Mouse (Mus musculus) right cerebral cortex, postnatal 14 days (tissue): Measurements from ENCODE around the gene Phf21b.
"Not testable (repeated sequence)": the region's sequence is repeated elsewhere in the genome, so short reads cannot be mapped to it uniquely, and the experiment has no call there.

ENCODE experiments used
- DNase-seq: peaks from one replicate; pipeline ENCODE4 v3.0.0; 2022

Phf21b gene

DNA sequence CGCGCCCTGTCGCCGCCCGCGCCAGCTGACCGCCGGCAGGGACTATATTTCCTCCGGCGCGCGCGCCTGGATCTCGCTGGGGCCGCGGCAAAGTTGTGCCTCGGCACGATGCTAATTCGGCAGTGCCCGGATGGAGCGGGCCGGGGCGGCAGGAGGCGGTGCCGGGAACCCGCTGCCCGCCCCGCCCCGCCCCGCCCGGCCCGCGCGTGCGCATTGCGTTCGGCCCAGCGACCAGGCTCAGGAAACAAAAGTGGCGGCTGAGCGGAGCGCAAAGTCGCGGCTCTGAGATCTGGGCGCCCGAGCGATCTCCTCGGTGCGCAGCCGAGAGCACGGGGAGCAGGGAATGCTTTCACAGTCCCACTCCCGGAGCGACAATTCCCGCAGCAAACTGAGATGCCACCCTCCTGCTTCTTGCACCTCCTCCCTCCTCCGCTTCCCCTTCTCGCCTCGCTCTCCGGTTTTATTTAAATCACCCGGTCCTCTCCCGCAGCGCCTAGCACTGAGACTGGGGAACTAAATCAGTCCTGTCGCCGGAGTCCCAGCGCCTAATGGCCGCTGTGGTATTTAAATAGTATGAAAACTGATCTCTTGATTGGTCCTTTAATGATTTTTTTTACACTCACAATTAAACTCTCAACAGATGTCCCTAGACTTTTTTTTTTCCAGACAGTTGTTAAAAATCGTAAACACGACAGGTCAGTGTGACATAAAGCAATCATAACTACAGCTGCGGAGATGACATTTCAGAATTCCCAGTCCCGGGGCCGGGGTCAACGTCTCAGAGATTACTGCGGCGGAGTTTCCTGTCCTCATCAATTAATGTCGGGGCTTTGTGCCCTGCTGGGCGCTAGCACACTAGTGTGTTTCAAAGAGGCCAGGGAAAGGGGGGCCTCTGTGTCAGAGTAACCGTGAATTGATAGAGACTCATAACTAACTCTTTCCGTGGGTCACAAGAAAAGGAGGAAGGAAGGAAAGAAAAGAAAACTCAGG, at the start of gene Phf21b:
Phf21b (minus strand) TSS at position 44 of the 990 bp plus-strand sequence.
- peak; percentile 91 for DNase-seq

DNA sequence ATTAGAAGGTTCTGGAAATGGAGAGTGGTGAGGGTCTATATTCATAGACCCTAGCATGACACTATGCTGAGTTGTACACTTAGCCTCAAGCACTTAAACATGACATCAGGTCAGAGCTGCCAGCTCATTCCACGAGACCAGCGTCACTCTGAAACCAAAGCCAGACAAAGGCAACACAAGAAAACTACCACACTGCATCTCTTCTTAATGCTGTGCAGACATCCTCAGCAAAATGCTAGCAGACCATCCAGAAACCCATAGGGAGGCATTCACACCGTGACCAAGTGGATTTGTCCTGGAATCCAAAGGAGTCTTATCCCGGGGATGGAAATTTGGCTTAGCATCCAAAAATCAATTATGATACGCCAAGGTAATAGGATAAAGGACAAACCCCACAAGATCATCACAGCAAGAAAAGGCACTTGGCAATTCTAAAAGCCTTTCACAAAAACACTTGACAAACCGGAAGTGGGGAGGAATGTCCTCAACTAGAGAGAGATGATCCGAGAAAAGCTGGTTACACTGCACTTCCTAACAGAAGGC, 48.1 kb upstream of the Phf21b start:
- no peak for DNase-seq

DNA sequence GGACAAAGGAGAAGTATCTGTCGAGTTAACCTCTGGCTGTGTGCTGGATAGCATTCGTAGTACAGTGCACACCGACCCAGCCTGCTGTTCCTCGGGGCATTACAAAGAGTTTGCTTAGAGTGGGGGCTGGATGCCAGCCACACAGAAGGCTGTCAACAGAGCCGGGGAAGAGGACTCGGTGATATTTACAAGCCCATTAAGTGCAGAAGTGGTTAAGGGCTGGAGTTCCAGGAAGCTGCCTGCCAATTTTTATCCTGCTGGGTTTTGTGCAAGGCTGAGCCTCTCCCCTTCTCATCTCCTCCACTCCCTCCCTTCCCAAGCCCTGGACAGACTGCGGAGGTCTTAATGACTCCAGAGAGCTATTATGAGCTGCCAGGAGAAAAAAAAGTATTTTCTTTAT, 42.2 kb upstream of the Phf21b start:
- DNase-seq: no peak

DNA sequence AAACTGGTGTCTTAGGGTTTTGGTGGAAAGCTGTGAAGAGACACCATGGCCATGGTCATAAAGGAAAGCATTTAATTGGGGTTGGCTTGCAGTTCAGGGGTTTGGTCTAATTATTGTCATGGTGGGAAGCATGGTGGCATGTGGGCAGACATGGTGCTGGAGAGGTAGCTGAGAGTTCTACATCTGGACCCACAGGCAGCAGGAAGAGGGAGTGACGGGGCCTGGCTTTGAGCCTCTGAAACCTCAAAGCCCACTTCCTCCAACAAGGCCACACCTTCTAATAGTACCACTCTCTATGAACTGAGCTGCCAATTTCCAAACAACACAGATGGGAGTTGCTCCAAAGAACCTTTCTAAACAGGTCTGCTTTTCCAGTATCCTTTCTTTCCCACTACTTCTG, 40.8 kb upstream of the Phf21b start:
- DNase-seq: no peak

DNA sequence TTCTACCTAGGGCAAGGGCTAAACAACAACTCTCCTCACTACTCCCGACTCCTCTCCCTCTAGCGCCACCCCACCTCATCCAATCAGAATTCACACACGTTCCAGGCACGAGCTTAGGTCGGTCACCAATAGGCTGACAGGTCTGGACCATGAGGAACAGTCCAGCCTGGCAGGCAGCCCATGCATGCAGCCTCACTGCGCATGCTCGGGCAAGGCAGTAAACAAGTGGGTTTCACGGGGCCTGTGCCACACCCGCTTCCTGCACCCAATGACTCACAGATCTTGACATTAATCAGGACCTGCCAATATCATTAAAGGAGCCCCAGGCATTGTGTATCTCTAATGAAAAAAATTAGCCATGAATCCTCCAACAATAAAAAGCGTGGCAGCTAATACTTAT, 40.4 kb upstream of the Phf21b start:
- DNase-seq: not testable (repeated sequence)

DNA sequence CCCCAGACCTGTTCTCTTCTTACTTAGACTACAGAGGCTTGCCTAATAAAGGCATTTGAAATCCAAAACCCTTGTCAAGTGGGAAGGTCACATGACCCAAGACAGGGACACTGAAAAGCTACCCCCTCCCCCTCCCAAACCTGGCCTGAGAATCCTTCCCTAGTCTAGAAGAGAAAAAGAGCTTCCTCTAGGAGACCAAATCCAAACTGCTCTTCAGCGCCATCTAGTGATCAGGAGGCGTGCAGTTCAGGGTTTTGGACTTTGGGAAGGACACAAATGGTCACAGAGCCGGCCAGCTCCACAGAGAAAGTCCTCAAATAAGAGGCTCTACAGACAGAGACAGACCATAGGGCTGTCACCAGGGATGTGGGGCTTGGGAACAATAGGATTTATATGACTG, 35.8 kb upstream of the Phf21b start:
- DNase-seq: peak; percentile 63

DNA sequence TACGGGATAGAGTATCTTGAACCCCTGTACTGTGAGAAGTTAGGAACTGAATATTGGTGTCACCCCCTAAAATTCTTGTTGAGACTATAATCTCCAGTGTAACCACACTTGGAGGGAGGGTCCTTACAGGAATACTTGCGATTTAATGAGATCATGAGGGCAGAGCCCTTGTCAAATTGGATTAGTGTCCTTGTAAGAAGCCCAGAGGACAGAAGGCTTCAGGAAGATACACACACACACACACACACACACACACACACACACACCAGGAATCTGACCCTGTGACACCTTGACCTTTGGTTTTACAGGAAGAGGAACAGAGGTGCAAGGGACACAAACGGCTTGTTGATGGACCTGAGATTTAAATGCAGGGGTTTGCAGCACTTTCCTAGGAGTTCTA, 35.4 kb upstream of the Phf21b start:
- DNase-seq: no peak

DNA sequence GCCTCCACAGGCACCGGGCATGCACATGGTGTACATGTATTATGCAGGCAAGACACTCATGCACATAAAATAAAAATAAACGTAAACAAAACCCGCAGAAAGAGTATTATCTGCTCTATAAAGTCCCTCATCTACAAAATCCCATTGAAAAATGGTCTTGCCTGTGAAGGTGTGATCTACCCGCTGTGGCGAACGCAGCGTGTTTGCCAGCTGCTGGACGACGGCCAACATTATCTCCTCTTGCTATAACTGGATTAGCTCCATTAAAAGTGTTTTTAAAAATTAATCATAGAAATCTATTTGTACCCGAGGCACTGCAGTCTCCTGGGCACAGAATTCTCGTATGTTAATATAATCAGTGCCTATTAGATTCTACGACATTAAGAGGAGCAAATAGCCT, 32.2 kb upstream of the Phf21b start:
- DNase-seq: peak; percentile 21

DNA sequence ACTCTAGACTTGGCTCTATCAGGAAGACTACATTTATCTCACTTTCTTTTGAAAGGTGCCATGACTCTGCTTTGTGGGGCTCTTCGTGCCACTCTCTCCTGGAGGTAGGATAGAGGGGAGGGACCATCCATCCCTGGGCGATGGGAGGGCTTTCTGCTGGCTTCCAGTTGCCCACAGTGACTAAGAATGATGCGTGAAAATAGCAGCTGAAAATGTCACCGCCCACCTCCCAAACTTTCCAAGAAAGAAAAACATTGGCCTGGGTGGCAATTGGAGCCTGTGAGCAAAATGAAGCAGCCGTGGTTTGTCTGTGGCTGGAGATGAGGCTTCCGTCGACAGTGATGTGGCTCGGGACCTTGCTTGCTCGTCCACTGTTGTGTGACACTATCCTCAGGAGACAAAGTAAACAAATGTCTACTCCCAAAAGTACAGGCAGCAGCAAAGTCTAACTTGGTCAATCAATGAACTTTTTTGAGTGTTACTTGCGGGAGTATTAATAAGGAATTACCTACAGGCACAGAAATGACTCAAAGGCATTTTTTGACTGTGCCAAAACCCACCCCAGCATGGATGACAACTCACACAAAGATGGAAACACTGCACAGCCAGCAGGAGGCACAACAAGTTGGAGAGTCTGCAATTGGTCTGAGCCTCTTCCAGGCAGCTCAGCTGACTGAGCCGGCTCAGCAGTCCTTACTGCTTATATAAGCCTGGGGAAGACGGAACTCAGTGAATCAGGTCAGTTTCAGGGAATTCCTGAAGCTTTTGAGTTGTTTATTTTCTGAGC, 21.4 kb upstream of the Phf21b start:
- peak; percentile 27 for DNase-seq

DNA sequence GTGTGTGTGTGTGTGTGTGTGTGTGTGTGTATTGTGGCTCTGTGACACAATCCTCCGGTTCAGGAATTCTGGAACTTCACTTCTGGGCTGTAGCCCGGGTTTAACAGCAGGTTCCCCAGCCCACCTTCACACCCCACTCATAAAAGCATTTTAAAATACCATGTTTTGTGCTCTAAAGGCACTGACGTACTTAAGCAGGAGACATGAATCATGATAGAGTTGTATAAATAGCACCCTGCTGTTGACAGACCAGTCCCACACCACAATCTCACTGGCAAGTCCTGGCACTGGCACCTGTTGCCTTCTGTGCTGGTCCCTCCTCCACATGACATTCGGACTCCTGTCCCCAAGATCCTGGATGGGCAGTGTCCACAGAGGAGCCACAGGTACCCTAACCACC, 18.0 kb upstream of the Phf21b start:
- DNase-seq: peak; percentile 35

DNA sequence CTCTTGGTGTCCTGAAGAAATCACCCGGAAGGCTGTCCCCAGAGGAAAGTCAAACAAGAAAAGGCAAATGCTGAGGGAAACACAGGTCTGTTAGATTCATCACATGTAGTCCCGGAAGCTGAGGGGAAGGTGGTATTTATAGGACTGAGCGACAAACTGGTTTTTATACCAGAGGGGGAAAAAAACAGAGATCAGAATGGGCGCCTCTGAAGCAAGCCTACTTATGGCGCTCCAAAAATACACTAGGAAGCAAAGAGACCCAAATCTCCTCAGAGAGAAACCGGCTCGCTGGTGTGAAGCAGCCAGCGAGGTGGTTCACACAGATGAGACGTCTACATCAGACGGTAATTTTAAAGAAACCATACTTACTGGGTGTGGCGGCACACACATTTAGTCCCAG, 17.2 kb upstream of the Phf21b start:
- DNase-seq: no peak

DNA sequence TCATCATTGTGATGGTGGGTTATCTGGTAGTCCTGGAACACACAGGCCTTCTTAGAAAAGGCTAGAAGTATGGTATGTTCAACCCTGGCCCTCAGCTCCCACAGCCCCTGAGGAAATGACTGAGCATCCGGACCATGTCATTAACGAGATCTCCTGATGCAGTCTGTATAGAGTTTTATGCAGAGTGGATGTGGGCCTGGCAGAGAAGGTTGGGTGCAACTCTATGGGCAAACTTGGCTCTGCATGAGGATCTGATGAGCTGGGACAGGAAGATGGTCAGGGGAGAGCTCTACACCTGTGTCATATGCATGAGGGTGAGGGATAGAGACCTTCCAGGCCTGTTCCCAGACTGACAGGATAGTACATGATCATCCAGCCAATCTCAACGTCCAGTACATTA, 16.0 kb upstream of the Phf21b start:
- no peak for DNase-seq

DNA sequence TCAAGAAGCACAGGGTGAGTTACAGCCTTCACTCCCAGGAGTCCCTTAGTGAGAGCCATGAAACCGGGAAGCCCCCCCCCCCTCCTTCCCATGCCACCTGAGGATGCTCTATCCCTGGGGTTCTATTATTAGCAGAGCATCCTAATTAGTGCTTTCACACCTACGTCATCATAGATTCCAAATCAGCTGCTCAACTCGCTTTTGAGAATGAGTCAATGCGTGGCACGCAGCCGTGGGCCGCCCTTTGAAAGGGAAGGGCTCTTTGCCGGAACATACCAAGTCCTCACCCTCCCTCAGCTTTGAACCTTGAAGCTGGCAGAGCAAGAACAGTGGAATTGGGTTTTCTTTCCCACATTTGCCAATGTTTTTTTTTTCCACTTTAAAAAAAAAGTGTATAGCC, 6.1 kb upstream of the Phf21b start:
- DNase-seq: peak; percentile 30

DNA sequence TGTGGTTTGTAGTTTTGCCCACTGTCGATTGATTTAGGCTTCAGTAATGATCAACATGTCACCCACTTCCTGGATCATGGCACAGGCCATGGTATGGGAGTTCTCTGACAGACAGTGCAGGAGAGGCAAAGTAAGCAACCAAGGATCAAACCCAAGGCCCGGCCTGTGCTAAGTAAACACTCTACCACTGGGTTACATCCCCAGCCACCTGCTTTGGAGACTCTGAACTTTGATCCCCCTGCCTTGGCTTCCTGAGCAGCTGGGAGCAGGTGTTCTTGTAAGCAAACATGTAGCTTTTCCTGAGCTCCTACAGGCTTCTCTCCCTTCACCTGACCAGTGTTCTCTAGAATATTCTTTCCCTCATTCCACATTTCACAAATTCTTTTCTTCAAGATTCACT, 1.8 kb upstream of the Phf21b start:
- no peak for DNase-seq

DNA sequence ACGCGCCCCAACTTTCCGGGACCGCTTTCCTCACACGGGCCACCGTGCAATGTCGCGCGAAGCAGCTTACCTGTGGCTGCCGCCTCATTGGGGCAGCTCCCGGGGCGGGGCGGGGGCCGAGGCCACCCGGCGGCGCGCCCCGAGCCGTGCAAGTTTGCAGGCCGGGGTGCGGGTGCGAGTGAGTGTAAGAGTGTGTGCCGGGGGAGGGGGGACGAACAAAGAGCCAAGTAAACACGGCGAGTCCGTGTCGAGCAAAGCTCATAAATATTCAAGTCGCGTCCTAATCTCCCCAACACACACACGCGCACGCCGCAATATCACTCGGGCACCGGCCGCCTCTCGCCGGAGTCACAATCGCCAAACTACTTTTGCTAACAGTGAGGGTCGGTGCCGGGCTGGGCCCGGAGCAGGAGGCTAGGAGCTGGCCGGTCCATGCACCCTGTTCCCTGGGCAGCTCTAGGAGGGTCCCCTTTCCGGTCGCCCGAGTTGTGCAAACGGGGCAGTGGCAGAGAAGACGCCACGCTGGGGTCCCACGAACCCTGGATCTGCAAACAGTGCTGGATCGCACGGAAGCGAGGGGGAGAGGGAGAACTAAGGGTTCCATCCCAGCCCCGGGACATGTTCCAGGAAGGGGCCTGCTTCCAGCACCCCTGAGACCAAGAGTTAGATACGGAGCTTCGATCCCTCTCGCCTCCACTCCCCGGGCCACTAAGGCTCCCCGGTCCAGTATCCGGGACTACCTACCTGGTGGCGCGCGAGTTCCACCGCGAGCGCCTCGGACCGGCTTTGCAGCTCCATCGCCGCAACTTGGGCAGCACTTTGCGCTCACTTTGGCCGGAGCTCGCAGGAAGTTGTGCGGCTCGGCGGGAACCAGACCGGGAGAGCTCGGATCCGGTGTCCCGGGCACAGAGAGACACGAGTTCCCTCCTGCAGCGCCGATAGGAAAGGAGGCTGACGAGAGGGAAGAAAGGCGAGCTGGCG, 638 bp downstream of the Phf21b start:
- DNase-seq: peak; percentile 44

DNA sequence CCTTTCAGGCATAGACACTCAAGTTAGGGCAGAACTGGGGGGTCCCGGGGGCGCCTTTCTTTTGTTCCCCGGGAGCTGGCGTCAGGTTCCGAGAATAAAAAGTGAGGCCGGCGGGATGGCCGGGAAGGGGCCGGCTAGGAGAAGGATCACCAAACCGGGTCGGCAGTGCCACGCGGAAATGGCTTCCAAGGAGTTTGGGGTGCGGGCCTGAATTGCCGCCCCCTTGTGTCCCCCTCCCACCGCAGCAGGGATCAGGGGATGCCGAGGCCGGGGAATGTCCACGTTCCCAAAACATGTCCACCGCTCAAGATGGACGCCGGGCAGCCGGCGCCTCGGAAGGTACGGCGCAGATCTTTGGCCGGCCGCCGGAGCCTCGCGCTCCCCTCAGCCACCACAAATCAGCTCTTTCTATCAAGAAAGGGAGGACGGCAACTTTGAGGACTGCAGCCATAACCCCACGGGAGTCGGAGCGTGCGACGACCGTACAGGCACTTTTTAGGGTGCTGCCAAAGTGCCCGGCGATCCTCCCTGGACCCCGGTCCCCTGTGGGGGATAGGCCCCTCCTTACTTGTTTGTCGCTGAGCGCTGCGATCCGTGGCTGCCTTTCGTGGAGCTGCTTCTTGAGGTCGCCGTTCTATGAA, 1.6 kb downstream of the Phf21b start:
- no peak for DNase-seq

DNA sequence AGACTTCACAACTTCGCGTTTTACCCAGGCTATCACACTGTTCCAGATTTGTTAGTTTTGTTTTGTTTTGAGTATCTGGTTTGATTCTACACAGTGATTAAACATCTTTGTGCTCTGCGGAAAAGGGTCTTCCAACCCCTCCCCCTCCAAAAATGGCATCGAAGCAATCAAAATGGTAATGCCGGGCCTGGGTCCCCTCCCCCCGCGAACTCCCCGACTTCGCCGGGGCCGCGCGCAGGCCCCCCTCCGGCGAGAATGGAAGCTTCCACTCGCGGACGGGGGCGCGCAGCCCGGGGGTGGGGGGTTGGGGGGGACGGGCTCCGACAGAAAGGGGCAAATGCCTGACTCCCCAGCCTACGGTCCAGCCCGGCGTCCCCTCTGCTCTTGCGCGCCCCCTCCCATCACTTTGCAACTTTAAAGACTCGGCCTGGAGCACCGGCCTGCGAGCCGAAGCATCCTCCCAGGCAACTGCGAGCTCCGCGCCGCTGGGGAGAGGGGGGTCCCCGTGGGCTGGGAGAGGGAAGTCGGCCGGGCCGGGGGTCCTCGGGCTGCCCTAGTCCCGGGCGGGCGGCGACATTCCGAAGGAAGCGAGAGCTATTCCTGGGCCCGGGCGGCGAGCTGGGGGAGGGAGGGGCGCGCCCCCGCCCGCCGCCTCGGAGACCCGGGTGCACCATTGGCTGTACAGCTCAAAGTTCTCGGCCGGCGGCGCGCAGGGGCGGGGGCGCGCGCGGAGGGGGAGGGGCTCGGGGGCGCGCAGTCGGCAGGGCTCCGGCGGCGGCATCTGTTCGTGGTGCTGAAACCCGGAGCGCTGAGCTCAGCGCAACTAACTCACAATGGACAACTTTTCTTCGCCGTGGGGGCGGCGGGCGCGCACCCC, 2.4 kb downstream of the Phf21b start:
- peak; percentile 79 for DNase-seq

DNA sequence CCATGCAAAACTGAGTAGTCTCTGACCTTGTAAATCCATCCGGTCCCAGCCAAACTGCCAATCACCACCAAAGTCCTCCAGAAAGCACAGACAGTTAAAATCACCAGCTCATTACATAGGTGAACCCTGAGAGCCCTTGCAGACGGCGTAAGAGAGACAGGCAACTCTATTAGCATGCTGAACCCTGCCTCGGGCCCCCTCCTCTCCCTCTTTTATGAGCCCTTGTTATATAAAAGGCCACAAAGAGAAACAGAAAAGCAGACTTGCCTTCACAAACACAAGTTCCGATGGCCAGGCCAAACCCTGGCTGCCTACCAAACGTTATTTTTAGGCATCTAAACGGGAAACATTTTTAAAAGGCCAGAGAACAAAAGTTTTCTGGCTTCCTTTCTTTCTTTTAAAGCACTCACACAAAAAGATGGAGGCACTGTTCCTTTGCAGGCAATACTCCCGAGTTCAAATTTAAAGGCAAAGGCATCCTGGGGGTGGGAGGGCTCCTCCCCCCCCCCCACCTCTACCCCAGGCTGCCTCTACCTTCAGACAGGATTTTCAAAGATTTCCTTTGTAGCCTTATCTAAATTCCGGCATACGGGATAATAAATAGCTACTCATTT, 3.3 kb downstream of the Phf21b start:
- DNase-seq: no peak

DNA sequence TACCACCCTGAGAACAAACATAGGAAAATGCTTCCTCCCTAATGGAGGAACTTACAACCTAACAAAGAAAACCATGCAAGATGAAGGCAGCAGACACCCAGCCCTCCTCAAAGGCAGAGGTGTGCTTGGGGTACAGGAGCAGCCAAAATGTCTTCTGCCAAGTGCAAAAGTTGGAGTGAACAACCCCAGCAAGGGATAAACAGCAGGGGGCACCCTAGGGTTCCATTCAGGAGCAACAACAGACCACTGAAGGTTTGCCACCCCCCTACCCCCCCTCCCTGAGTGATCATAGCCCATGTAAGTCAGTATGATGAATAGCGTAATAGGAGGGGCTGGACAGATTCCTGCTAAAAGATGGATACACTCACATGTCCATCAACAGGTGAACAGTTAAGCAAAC, 5.5 kb downstream of the Phf21b start:
- no peak for DNase-seq

DNA sequence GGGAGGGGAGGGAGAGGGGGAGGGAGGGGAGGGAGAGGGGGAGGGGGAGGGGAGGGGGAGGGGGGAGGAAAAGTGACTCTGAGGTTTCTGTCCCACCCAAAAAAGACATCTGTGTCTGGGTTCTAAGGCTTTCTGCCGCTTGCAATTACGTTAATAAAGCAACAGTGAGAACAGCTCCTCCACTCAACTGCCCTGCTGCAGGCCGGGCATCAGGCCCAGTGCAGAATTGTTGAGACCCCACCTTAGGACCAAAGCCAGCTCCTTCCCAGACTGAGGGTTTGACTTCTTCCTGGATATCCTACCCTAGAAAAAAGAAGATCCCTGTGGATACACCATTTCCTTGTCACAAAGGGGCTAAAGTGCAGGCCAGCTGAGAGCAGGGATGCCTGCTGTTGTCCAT, 9.6 kb downstream of the Phf21b start:
- no peak for DNase-seq
